Mouse (Mus musculus) liver (tissue): ENCODE results near the gene Gm49395.
A peak's percentile ranks its signal among the peaks of the same experiment; 100 is the strongest.

Source experiments
- DNase-seq: peaks from one replicate; pipeline ENCODE4 v3.0.0-alpha.2; 2020; ENCODE audit warnings: mixed read lengths

Gm49395 gene

GRCm38 (mm10) chr13:115098227-115098626, 3.5 kb downstream of the Gm49395 start:
- DNase-seq: no peak

DNA sequence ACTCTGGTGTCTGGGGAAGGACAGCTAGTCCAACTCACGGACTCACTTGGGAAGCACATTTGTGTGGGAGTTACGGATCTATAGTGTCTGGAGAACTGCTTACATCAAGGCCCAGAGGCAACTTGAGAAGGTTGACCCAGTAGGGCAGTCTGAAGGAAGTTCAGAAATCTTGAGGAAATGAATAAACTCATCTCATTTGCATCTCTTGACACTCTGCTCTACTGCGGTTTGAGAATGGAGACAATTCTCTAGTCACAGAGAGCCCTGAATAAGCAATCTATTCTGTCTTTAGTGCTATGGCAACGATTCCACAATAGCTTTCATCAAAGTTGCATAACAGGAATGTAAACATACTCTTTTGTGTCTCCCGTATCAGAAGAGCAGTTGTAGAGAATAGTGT, 4.8 kb downstream of the Gm49395 start:
- no peak for DNase-seq

DNA sequence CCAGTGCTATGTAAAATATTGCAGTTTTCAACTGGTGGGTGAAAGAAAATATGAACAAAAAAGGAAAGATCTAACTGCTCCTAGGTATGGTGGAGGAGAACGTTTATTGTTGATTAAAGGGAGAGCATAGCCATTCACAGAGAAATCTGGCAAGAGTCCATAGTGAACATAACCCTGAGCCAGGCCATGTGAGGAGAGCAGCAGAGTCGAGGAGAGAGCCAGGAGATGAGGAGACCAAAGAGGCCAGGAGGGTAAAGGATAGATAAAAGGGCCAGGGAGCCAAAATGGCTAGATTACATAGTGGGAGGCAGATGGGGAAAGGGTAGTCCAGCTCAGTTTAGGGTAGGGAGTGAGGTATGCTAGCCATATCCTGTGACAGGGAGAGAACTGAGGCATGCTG, 5.5 kb downstream of the Gm49395 start:
- no peak for DNase-seq

GRCm38 (mm10) chr13:115095392-115095791, 6.3 kb downstream of the Gm49395 start:
- no peak for DNase-seq

GRCm38 (mm10) chr13:115091511-115091910, 10.2 kb downstream of the Gm49395 start:
- DNase-seq: peak; percentile 49

- DNase-seq: peak; percentile 20
These were observed 10.7 kb downstream of the Gm49395 start for GRCm38 (mm10) chr13:115090977-115091445.

DNA sequence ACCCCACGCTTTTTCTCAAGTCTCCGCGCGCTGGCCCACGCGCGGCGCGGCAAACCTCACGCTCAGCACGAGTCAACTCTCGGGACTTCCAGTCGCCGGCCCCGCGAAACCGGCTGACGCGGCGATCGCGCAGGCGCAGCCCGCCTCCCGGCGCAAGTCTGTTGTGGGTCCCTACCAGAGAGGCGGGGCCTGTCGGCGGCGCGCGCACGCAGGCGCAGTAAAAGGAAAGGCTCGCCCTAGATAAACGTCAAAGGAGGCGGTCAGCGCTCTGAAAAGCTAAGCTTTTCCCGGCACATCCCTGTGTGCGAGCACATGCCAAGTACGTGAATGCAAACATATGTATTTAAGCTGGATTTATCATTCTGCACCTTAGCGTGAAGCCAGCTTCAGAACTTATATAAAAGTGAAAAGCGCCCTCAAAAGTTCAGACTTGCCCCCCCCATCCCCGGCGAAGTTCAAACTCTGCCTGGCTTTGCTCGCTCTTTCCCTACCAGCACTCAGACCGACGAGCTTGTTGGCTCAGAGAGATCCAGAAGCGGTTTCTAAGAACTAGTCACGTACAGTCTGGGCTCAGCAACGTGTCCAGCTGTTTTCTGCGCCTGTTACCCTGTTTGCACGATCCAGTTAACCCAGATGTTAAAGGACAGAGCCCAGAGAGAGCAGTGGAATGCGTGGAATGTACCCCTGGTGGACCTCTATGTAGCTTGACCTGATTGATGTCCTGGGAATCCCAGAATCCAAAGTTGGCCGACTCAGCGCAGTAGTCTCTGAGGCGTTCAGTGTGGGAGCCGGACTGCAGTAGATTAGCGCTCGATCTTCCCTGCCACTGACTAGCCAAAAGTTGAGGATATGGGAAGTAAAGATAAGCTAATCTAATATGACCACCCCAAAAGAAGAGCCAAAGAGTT, 11.4 kb downstream of the Gm49395 start, which contains the start of gene Pelo:
Gene Pelo, minus strand, starts transcription at position 118 of the 908 bp plus-strand sequence.
- peak; percentile 97 for DNase-seq

- DNase-seq: peak; percentile 74
These were observed 12.2 kb downstream of the Gm49395 start for GRCm38 (mm10) chr13:115089395-115090025.

GRCm38 (mm10) chr13:115089020-115089394, 12.7 kb downstream of the Gm49395 start:
- no peak for DNase-seq

- DNase-seq: no peak
These were observed 15.7 kb downstream of the Gm49395 start for GRCm38 (mm10) chr13:115085974-115086373.

- no peak for DNase-seq
These were observed 19.4 kb downstream of the Gm49395 start for GRCm38 (mm10) chr13:115082339-115082738.

- DNase-seq: no peak
These were observed 21.6 kb downstream of the Gm49395 start for GRCm38 (mm10) chr13:115079996-115080585.

GRCm38 (mm10) chr13:115078997-115079685, 22.6 kb downstream of the Gm49395 start:
- DNase-seq: no peak

DNA sequence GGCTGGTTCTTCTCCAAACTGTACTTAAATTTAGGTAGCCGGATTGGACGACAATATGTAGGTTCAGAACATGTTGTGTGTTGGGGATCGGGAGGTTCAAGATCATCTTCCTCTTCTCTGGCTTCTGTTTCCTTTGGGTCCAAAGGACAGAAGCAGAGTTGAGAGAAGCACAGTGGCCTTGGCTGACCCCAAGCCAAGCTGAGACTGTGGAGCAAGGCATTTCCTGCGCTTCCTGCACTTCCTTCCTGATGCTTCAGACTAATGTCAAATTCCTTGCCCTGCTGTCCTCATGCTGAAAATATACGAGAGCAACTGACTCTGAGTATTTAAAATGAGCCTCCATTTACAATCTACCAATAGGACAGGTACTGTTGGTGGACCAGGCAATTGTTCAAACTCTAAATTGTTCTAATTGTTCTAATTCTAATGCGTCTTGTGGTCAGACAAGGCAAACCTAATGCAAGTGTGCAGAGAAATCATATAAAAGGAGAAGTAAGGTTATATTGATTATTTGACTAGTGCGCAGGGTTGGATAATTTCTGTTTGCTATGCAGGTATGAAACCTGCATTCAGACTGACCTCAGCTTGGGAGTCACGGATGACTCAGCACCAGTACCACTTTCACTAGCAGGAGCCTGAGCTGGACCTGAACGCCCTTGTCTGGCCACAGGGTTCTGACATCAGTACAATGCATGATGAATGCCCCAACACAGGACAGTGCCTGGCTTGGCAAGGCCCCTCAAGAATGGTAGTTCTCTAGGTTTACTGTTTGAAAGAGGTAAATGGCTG, 24.2 kb downstream of the Gm49395 start:
- no peak for DNase-seq

GRCm38 (mm10) chr13:115072386-115072785, 29.3 kb downstream of the Gm49395 start:
- no peak for DNase-seq

DNA sequence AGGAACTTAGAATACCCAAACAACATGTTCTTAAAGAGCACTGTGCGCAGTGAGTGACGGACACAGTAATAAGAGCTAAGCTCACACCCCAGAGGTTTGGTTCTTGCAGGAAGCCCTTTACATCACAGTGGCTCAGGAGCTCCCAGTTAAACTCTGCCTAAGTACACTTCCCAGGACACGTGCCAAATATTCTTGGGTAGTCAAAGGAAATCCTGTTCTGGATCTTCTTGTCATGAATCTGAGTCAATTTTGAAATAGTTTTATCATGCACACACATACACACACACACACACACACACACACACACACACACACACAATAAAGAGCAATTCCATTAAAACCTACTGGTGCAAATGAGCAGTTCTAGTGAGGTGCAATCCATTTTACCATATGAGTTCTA, 30.3 kb downstream of the Gm49395 start:
- DNase-seq: no peak

DNA sequence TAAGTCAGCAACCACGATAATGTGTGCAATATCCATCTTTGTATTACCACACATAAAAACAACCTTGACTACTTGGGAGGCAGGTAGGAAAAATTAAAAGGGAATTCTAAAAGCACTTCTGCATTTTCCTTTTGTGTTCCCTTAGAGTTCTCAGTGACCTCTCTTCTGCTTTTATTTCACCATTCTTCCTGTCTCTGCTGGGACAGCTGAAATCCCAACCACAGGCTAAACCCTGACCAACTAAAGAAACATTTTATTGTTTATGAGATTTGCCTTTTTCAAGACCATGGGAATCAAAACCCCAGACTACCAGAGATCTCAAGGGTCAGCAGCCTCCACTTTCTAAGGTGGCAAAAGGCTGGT, 33.8 kb downstream of the Gm49395 start:
- DNase-seq: no peak

DNA sequence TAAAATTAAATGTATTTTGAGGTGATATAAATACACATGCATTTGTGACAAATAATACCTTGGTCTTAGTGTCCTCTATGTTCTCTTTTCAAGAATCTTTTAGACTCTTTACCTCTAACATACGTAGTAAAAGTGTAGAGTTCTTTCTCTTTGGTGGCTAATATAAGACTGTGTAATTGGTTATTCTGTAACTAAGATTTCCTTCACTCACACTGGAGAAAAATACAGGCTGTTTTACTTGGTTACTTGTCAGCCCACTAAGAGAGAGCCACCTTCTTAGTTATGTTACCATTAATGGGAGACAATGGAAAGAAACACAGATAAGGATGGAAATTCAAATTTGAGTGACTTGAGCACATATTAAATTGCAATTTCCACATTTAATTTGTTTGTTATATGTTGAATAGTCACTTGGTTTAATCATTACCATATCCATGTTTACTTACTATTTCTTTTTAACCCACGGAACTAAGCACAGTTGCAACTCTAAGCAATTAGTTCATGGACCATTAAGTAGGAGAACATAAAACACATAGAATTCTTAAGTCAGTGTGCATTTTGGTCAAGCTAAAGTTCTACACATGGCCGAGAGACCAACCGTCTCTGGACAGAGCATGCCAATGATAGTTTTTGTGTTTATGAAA, 34.3 kb downstream of the Gm49395 start:
- no peak for DNase-seq

- DNase-seq: no peak
These were observed 44.2 kb downstream of the Gm49395 start for GRCm38 (mm10) chr13:115057555-115057954.

GRCm38 (mm10) chr13:115054783-115055182, 46.9 kb downstream of the Gm49395 start:
- no peak for DNase-seq

GRCm38 (mm10) chr13:115052568-115052967, 49.2 kb downstream of the Gm49395 start:
- no peak for DNase-seq
